Mouse (Mus musculus) stomach, postnatal 0 days (tissue): ENCODE data around the gene Uap1l1.

ENCODE experiments used
- CTCF ChIP-seq: IDR thresholded peaks from 2 replicates; pipeline ENCODE4 v1.5.1; 2016; ENCODE audit warnings: antibody characterized with exemption, low read depth, mild to moderate bottlenecking, moderate library complexity
- EP300 ChIP-seq: optimal IDR thresholded peaks from 2 replicates; pipeline ENCODE3; 2016; ENCODE audit warnings: antibody characterized with exemption

DNA sequence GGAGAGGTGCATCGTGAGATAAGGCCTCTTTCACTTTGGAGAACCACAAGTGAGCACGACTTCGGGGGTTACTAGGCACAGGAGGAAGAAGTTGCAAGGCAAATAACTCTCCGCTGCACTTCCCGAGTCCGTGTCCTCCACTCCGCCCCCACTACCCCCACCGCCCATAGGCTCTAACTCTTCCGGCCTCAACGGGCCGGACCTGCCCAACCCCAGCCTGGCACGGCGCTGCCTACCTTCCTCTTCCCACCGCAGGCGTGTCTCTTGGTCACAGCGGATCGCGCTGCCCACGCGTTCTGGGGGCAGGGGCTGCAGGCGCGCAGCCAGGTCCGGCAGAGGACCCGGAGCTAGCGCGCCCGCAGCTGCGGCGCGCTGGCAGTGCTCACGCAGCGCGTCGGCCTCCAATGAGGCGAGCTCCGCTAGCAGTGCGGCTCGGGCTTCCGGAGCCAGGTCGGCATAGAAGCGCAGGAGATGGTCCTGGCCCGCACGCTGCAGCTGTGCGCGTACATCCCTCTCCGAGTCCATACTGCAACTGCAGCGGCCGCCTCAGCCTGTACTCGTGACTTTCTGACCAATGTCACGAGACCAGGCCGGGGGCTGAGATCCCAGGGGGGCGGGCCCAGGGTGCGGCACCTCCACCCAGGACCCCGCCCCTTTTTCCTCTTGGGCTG lies at the start of gene Uap1l1:
- TF ChIP-seq CTCF = no peak
- TF ChIP-seq EP300 = no peak
